Mouse (Mus musculus) urinary bladder, postnatal 0 days (tissue): Measurements from ENCODE around the gene Gtf2h5. TPM values are rescaled to one million over a fixed set of nuclear protein-coding genes. Genes with fewer than 3 reads are reported as not detected.

Experiments used
- microRNA-seq: library from miRNA; unstranded; fragments of <30 nt; microRNA quantifications from one replicate; pipeline ENCODE4, GENCODE M21; 2016
- polyA plus RNA-seq: library from polyadenylated mRNA; unstranded; fragments of >200 nt; fragmentation: Nextera tagmentation; extraction: Ambion mirVana; gene quantifications from 2 replicates; pipeline ENCODE4 v1.2.1, GENCODE M21; 2015

Gtf2h5 gene
- polyA plus RNA-seq: 156 and 166 TPM in 2 replicates

GRCm38 (mm10) chr17:6079287-6080122, at the start of gene Gtf2h5, which contains the start of gene Serac1:
TSS of gene Gtf2h5 (plus strand) at chr17:6079786.
TSS of gene Serac1 (minus strand) at chr17:6079741.

GRCm38 (mm10) chr17:6106361-6107014, 26.9 kb downstream of the Gtf2h5 start, which contains the start of gene Tulp4:
TSS of gene Tulp4 (plus strand) at chr17:6106437.

Small RNA genes within 50 kb of the gene (microRNA-seq; reads per million reads assigned to microRNA genes)
- not detected for gene Gm22774

Other genes with a start within 250 kb of the Gtf2h5 start
- 27.7 and 31.3 TPM in 2 replicates for gene Snx9, start 238.5 kb upstream of the Gtf2h5 start, polyA plus RNA-seq
- 7.5 and 8.4 TPM in 2 replicates for gene Synj2, start 138.5 kb upstream of the Gtf2h5 start, polyA plus RNA-seq
- gene Serac1, start within 50 bp of the Gtf2h5 start, polyA plus RNA-seq: 1.8 and 2.1 TPM in 2 replicates
- gene Tulp4, start 26.7 kb downstream of the Gtf2h5 start, polyA plus RNA-seq: 47.5 and 56.8 TPM in 2 replicates
- gene Tmem181a, start 177.1 kb downstream of the Gtf2h5 start, polyA plus RNA-seq: 14.4 and 16.2 TPM in 2 replicates
- 4.9 and 5.1 TPM in 2 replicates for gene Dynlt1a, start 237.7 kb downstream of the Gtf2h5 start, polyA plus RNA-seq